Mouse (Mus musculus) adrenal gland, postnatal 36 days (tissue): ENCODE results near the gene Spsb3. TPM values are rescaled to one million over a fixed set of nuclear protein-coding genes. Genes with fewer than 3 reads are reported as not detected.

Experiments used
- total RNA-seq, 2 experiments: library from RNA; stranded (reverse); gene quantifications; 2 replicates each; pipeline ENCODE4 v1.2.3; 2021

Gene Spsb3
- total RNA-seq, 2 experiments from 2014 or later, result 31.2 to 34.7 TPM

Other genes starting within 250 kb of the Spsb3 start
- 10 to 100 TPM; 48.0 to 88.5 TPM for gene Slc9a3r2, start 236.3 kb upstream of the Spsb3 start, total RNA-seq
- not detected for gene Npw, start 228.2 kb upstream of the Spsb3 start, total RNA-seq
- 10 to 100 TPM; 47.5 to 51.1 TPM for gene Zfp598, start 217.0 kb upstream of the Spsb3 start, total RNA-seq
- 1 to 10 TPM; 1.7 to 2.0 TPM for gene Syngr3, start 196.7 kb upstream of the Spsb3 start, total RNA-seq
- 10 to 100 TPM; 34.5 to 42.0 TPM for gene Gfer, start 190.5 kb upstream of the Spsb3 start, total RNA-seq
- 1 to 10 TPM; 4.5 to 6.1 TPM for gene Noxo1, start 190.4 kb upstream of the Spsb3 start, total RNA-seq
- 10 to 100 TPM; 36.0 to 38.5 TPM for gene Tbl3, start 179.0 kb upstream of the Spsb3 start, total RNA-seq
- gene Rnf151, start 168.6 kb upstream of the Spsb3 start, total RNA-seq, result not detected
- gene Rps2, start 168.5 kb upstream of the Spsb3 start, total RNA-seq, result 100 to 1,000 TPM; 720 to 747 TPM
- 100 to 1,000 TPM; 239 to 246 TPM for gene Ndufb10, start 162.2 kb upstream of the Spsb3 start, total RNA-seq
- under 1 TPM in 1 of 2 experiments, not detected in 1; 0.40 TPM for gene Rpl3l, start 158.8 kb upstream of the Spsb3 start, total RNA-seq
- gene Msrb1, start 150.0 kb upstream of the Spsb3 start, total RNA-seq, result 10 to 100 TPM; 84.2 to 86.1 TPM
- gene Hs3st6, start 133.7 kb upstream of the Spsb3 start, total RNA-seq, result 1 to 10 TPM; 1.8 to 2.2 TPM
- 1 to 10 TPM; 1.0 to 1.1 TPM for gene Meiob, start 82.4 kb upstream of the Spsb3 start, total RNA-seq
- 100 to 1,000 TPM in 1 of 2 experiments, 10 to 100 TPM in 1; 97.1 to 102 TPM for gene Hagh, start 46.5 kb upstream of the Spsb3 start, total RNA-seq
- 10 to 100 TPM; 22.7 to 39.8 TPM for gene Fahd1, start 36.3 kb upstream of the Spsb3 start, total RNA-seq
- 1 to 10 TPM; 4.1 to 4.3 TPM for gene Igfals, start 20.6 kb upstream of the Spsb3 start, total RNA-seq
- 10 to 100 TPM; 47.7 to 57.9 TPM for gene Nubp2, start 294 bp upstream of the Spsb3 start, total RNA-seq
- 10 to 100 TPM; 41.0 to 42.3 TPM for gene Eme2, start 8.4 kb downstream of the Spsb3 start, total RNA-seq
- gene Mrps34, start 8.5 kb downstream of the Spsb3 start, total RNA-seq, result 100 to 1,000 TPM; 109 to 177 TPM
- gene Nme3, start 9.9 kb downstream of the Spsb3 start, total RNA-seq, result 100 to 1,000 TPM in 1 of 2 experiments, 10 to 100 TPM in 1; 51.3 to 113 TPM
- gene Mapk8ip3, start 50.3 kb downstream of the Spsb3 start, total RNA-seq, result 100 to 1,000 TPM in 1 of 2 experiments, 10 to 100 TPM in 1; 82.1 to 126 TPM
- gene Jpt2, start 74.0 kb downstream of the Spsb3 start, total RNA-seq, result 10 to 100 TPM; 25.1 to 26.4 TPM
- gene Cramp1l, start 129.1 kb downstream of the Spsb3 start, total RNA-seq, result 10 to 100 TPM; 18.8 to 21.5 TPM
- gene Ift140, start 129.4 kb downstream of the Spsb3 start, total RNA-seq, result 10 to 100 TPM; 18.9 to 32.1 TPM
- gene Tmem204, start 196.9 kb downstream of the Spsb3 start, total RNA-seq, result 10 to 100 TPM; 31.4 to 39.7 TPM
- gene Telo2, start 229.3 kb downstream of the Spsb3 start, total RNA-seq, result 10 to 100 TPM; 19.7 to 22.4 TPM
- gene Ptx4, start 234.1 kb downstream of the Spsb3 start, total RNA-seq, result not detected
- 10 to 100 TPM; 42.0 to 43.8 TPM for gene Clcn7, start 246.7 kb downstream of the Spsb3 start, total RNA-seq